Mouse (Mus musculus): Measurements from ENCODE around the gene Smyd5.

The Smyd5 gene

GRCm38 (mm10) chr6:85491606-85492005 lies 59.8 kb downstream of the Smyd5 start:
- no peak for DNase-seq (ENCODE audit: low spot score)
